Mouse (Mus musculus) heart, embryonic 12.5 days (tissue): ENCODE measurements around the gene Sgk1. TPM values are rescaled to one million over a fixed set of nuclear protein-coding genes. Genes with fewer than 3 reads are reported as not detected.

Experiments used
- polyA plus RNA-seq: library from polyadenylated mRNA; unstranded; fragments of >200 nt; fragmentation: Nextera tagmentation; extraction: Ambion mirVana; gene quantifications from 2 replicates; pipeline ENCODE4 v1.2.1, GENCODE M21; 2016

Gene Sgk1
- polyA plus RNA-seq, 1 experiment from 2014 or later = 24.3 TPM

Other genes starting within 250 kb of the Sgk1 start
- gene 4930444G20Rik, start 185.9 kb downstream of the Sgk1 start, polyA plus RNA-seq = not detected in 2 replicates